Mouse (Mus musculus) megakaryocyte, embryonic 14.5 days (primary cell): ENCODE results near the gene Slc39a7.

ENCODE experiments used
- FLI1 ChIP-seq: IDR thresholded peaks from 2 replicates; pipeline ENCODE4 v1.6.1; 2012; ENCODE audit warnings: low read length, inconsistent platforms, mixed read lengths
- GATA1 ChIP-seq: IDR thresholded peaks from 3 replicates; pipeline ENCODE4 v1.6.1; 2012; ENCODE audit warnings: mixed read lengths, low read length, inconsistent platforms, borderline replicate concordance

GRCm38 (mm10) chr17:34038440-34038839 lies 7.0 kb upstream of the Slc39a7 start:
- TF ChIP-seq GATA1 (no peak), FLI1 (no peak)
